Comparison of ENCODE assay signal across 10 mouse cellular contexts in genomic region chr10:127594930-127595715, GRCm38 (mm10). TPM values are rescaled to one million over a fixed set of nuclear protein-coding genes. Genes with fewer than 3 reads are reported as not detected.
DNase-seq lines count a peak whose midpoint lies in the region; ATAC-seq and TF ChIP-seq lines count a peak whose summit lies in the region.
"Had no signal": no experiment of that assay in that cellular context is flagged by ENCODE, and none has a peak within 500 bp of the region (broad histone marks: within the 10 kb centered on the region; RNA-seq: fewer than 3 reads in every experiment).

No protein-coding gene starts in this region.

- TF ChIP-seq CTCF in cerebellum, adult 2 months (IDR thresholded peaks at IDR 0.05; ENCODE audit: borderline replicate concordance, insufficient read depth, low read depth, low read length), result no peak
- TF ChIP-seq CTCF in thymus, adult 2 months (IDR thresholded peaks at IDR 0.05; ENCODE audit: borderline replicate concordance, control insufficient read depth, extremely low read depth, insufficient read depth, low read length, poor library complexity), result no peak

- H3K36me3 ChIP-seq in thymus, adult 2 months (ENCODE audit: control insufficient read depth, insufficient read depth, low read length), result no peaks in the 10 kb centered on the region
- H3K36me3 ChIP-seq in stomach, embryonic 16.5 days (ENCODE audit: control insufficient read depth, insufficient read depth, low read length), result 0 out of 2 replicates have a peak, but pooled peaks cover 7% of the 10 kb centered on the region

- no peak overlapping the region for H3K9ac ChIP-seq in stomach, embryonic 16.5 days (ENCODE audit: low read length)
- H3K9ac ChIP-seq: hindbrain, embryonic 15.5 days had no signal

- no peak for ATAC-seq in stomach, embryonic 16.5 days (ENCODE audit: insufficient read depth, low FRiP score)

- no peak for TF ChIP-seq POLR2A in cerebellum, adult 2 months (IDR thresholded peaks at IDR 0.05; ENCODE audit: borderline replicate concordance, insufficient read depth, low read length)
- TF ChIP-seq POLR2A in thymus, adult 2 months (IDR thresholded peaks at IDR 0.05; ENCODE audit: control insufficient read depth, extremely low read depth, insufficient read depth, low read length, poor library complexity), result no peak

- no peak overlapping the region for H3K4me2 ChIP-seq in stomach, embryonic 16.5 days (ENCODE audit: low read depth, low read length)
- H3K4me2 ChIP-seq: hindbrain, embryonic 15.5 days had no signal

- no peak overlapping the region for H3K4me3 ChIP-seq in cerebellum, adult 2 months (replicated peaks; ENCODE audit: insufficient read depth, low read depth, low read length)
- no peak overlapping the region for H3K4me3 ChIP-seq in thymus, adult 2 months (ENCODE audit: control insufficient read depth, insufficient read depth, low read length)
- no peak overlapping the region for H3K4me3 ChIP-seq in stomach, embryonic 16.5 days (replicated peaks; ENCODE audit: low read length)
- H3K4me3 ChIP-seq: hindbrain, embryonic 15.5 days had no signal

- DNase-seq in cerebellum, adult 2 months, result peak in 1 of 2 experiments; percentile 25
- DNase-seq in cerebellum, postnatal 14 days, result no peak
- DNase-seq in left cerebral cortex, postnatal 36 days (ENCODE audit: low spot score in 2 of 2), result peak; percentile 56 to 69
- DNase-seq in left cerebral cortex, postnatal 10 days (ENCODE audit: extremely low spot score in 1 of 2, low spot score in 2 of 2), result no peak
- peak; percentile 59 for DNase-seq in thymus, postnatal 0 days (ENCODE audit: low spot score)
- no peak for DNase-seq in thymus, adult 2 months
- no peak for DNase-seq in gastrocnemius, adult 18-20 months (ENCODE audit: low spot score)
- DNase-seq: adrenal gland, adult 8-10 months had no signal

- peaks cover 58% of the 10 kb centered on the region for H3K4me1 ChIP-seq in cerebellum, adult 2 months (ENCODE audit: control insufficient read depth, insufficient read depth, low read length)
- peaks cover 23% of the 10 kb centered on the region for H3K4me1 ChIP-seq in thymus, adult 2 months (replicated peaks; ENCODE audit: control insufficient read depth, insufficient read depth, low read length)
- H3K4me1 ChIP-seq in stomach, embryonic 16.5 days (ENCODE audit: control insufficient read depth, insufficient read depth, low read length), result peaks cover 59% of the 10 kb centered on the region

- 62% methylated on average over 30 of the region's 30 CpGs for WGBS in cerebellum, adult 2 months
- WGBS in thymus, adult 2 months, result 45% methylated on average over 30 of the region's 30 CpGs
- 75% methylated on average over 30 of the region's 30 CpGs for WGBS in stomach, embryonic 16.5 days

- H3K9me3 ChIP-seq in stomach, embryonic 16.5 days (replicated peaks; ENCODE audit: control insufficient read depth, low read length), result no peaks in the 10 kb centered on the region
- H3K9me3 ChIP-seq: hindbrain, embryonic 15.5 days had no signal

- peak overlapping the region; percentile 61; the same call in 1 of the 2 replicates for H3K27ac ChIP-seq in cerebellum, adult 2 months (ENCODE audit: insufficient read depth, low read length)
- no peak overlapping the region for H3K27ac ChIP-seq in thymus, adult 2 months (ENCODE audit: control insufficient read depth, insufficient read depth, low read length)
- peak overlapping the region; percentile 80; the same call in 1 of the 2 replicates for H3K27ac ChIP-seq in stomach, embryonic 16.5 days (ENCODE audit: low read length)

- H3K27me3 ChIP-seq in cerebellum, adult 2 months (ENCODE audit: control insufficient read depth, insufficient read depth, low read length), result no peaks in the 10 kb centered on the region
- H3K27me3 ChIP-seq in thymus, adult 2 months (ENCODE audit: control insufficient read depth, insufficient read depth, low read length), result no peaks in the 10 kb centered on the region
- H3K27me3 ChIP-seq in stomach, embryonic 16.5 days (ENCODE audit: control insufficient read depth, insufficient read depth, low read length), result no peaks in the 10 kb centered on the region
- H3K27me3 ChIP-seq: hindbrain, embryonic 15.5 days had no signal

- intact Hi-C loops in left cerebral cortex, postnatal 36 days (cut with DNase I), result no loop called here
- intact Hi-C loops in left cerebral cortex, postnatal 10 days (cut with DNase I), result no loop called here

RNA-seq across cellular contexts. Expression of gene Lrp1, which starts 25.8 kb away (rescaled TPM):
- 346 and 366 TPM in 2 replicates for polyA plus RNA-seq in cerebellum, adult 2 months (2012; rRNA removed)
- total RNA-seq in left cerebral cortex, postnatal 36 days (2021), result 100 to 1,000 TPM; 285 to 320 TPM
- 100 to 1,000 TPM; 264 to 283 TPM for total RNA-seq in left cerebral cortex, postnatal 10 days (2021)
- 8.0 and 8.6 TPM in 2 replicates for polyA plus RNA-seq in thymus, postnatal 0 days (2015; fragmentation: Nextera tagmentation; extraction: Ambion mirVana)
- polyA plus RNA-seq in thymus, adult 2 months (2012; rRNA removed), result 35.3 and 40.3 TPM in 2 replicates
- 95.6 and 102 TPM in 2 replicates for polyA plus RNA-seq in stomach, embryonic 16.5 days (2015; fragmentation: Nextera tagmentation; extraction: Ambion mirVana)
- total RNA-seq in gastrocnemius, adult 18-20 months (2021), result 10 to 100 TPM; 40.8 to 43.4 TPM

RNA-seq across cellular contexts. Expression of gene Stat6, which starts 47.7 kb away (rescaled TPM):
- polyA plus RNA-seq in cerebellum, adult 2 months (2012; rRNA removed), result 8.7 TPM in 2 replicates
- total RNA-seq in left cerebral cortex, postnatal 36 days (2021), result 10 to 100 TPM in 1 of 2 experiments, 1 to 10 TPM in 1; 9.0 to 12.7 TPM
- total RNA-seq in left cerebral cortex, postnatal 10 days (2021), result 10 to 100 TPM in 1 of 2 experiments, 1 to 10 TPM in 1; 9.4 to 10.2 TPM
- 38.4 and 47.9 TPM in 2 replicates for polyA plus RNA-seq in thymus, postnatal 0 days (2015; fragmentation: Nextera tagmentation; extraction: Ambion mirVana)
- polyA plus RNA-seq in thymus, adult 2 months (2012; rRNA removed), result 168 and 185 TPM in 2 replicates
- 49.7 and 60.3 TPM in 2 replicates for polyA plus RNA-seq in stomach, embryonic 16.5 days (2015; fragmentation: Nextera tagmentation; extraction: Ambion mirVana)
- total RNA-seq in gastrocnemius, adult 18-20 months (2021), result 10 to 100 TPM; 16.0 to 17.9 TPM

Comparison
In these comparisons a context has a peak if more than half of its experiments do, and no peak if none do; other contexts are left out.
1. DNase-seq: peak in left cerebral cortex, postnatal 36 days (2 of 2) and thymus, postnatal 0 days (single experiment); none in cerebellum, postnatal 14 days (0 of 2), left cerebral cortex, postnatal 10 days (0 of 2), thymus, adult 2 months (single experiment) and gastrocnemius, adult 18-20 months (single experiment).